Mouse (Mus musculus) megakaryocyte, embryonic 14.5 days (primary cell): ENCODE measurements around the gene Ryr1.

Experiments used
- FLI1 ChIP-seq: IDR thresholded peaks from 2 replicates; pipeline ENCODE4 v1.6.1; 2012; ENCODE audit warnings: low read length, inconsistent platforms, mixed read lengths
- GATA1 ChIP-seq: IDR thresholded peaks from 3 replicates; pipeline ENCODE4 v1.6.1; 2012; ENCODE audit warnings: mixed read lengths, low read length, inconsistent platforms, borderline replicate concordance

GRCm38 (mm10) chr7:28957997-28958725, 166.8 kb downstream of the Ryr1 start:
- TF ChIP-seq GATA1 (no peak), FLI1 (no peak)
